Mouse (Mus musculus) embryonic fibroblast, embryonic 13.5 days (primary cell): Measurements from ENCODE around the gene Schip1.

Experiments used
- CTCF ChIP-seq: IDR thresholded peaks from 2 replicates; pipeline ENCODE4 v1.5.1; 2011; ENCODE audit warnings: mild to moderate bottlenecking, control low read depth, low read length, moderate library complexity, borderline replicate concordance; ENCODE audit not compliant: insufficient read depth
- POLR2A ChIP-seq: IDR thresholded peaks from 2 replicates; pipeline ENCODE4 v1.6.1; 2011; ENCODE audit warnings: low read depth, mild to moderate bottlenecking, control low read depth, low read length, moderate library complexity

GRCm38 (mm10) chr3:68585213-68585612, 520.6 kb downstream of the Schip1 start:
- TF ChIP-seq CTCF = no peak
- TF ChIP-seq POLR2A = no peak
